Mouse (Mus musculus): ENCODE measurements around the gene Olfr548-ps1. TPM values are rescaled to one million over a fixed set of nuclear protein-coding genes. Genes with fewer than 3 reads are reported as not detected.
"Not testable (repeated sequence)": the region's sequence is repeated elsewhere in the genome, so short reads cannot be mapped to it uniquely, and the experiment has no call there.

The Olfr548-ps1 gene
- not detected in 2 replicates for polyA plus RNA-seq (2014; fragmentation: Nextera tagmentation; extraction: Ambion mirVana)

GRCm38 (mm10) chr7:102540596-102540995 is at the start of gene Olfr548-ps1:
Olfr548-ps1 (plus strand) TSS chr7:102540896.
- 93% methylated on average over 2 of the region's 2 CpGs for WGBS
- ATAC-seq (ENCODE audit: low read depth): no peak

GRCm38 (mm10) chr7:102494416-102494815 is 46.3 kb upstream of the Olfr548-ps1 start:
- not testable (repeated sequence) for H3K4me1 ChIP-seq (ENCODE audit: control insufficient read depth, insufficient read depth, low read length)

More at GRCm38 (mm10) chr7:102540596-102540995, at the start of gene Olfr548-ps1:
- no peaks in the 10 kb centered on the region for H3K27me3 ChIP-seq (ENCODE audit: control insufficient read depth, insufficient read depth, low read length)
- no peak within 1 kb of the TSS for H3K4me2 ChIP-seq (ENCODE audit: low read depth, low read length)
- H3K4me1 ChIP-seq (ENCODE audit: control insufficient read depth, insufficient read depth, low read length): no peaks in the 10 kb centered on the region
- H3K4me3 ChIP-seq (ENCODE audit: low read depth, low read length): no peak within 1 kb of the TSS
- H3K27ac ChIP-seq (ENCODE audit: low read depth, low read length): no peak within 1 kb of the TSS
- no peaks in the 10 kb centered on the region for H3K9me3 ChIP-seq (ENCODE audit: control insufficient read depth, low read length)
- no peak within 1 kb of the TSS for H3K9ac ChIP-seq (replicated peaks; ENCODE audit: low read depth, low read length)
- H3K36me3 ChIP-seq (ENCODE audit: control insufficient read depth, insufficient read depth, low read length): no peaks in the 10 kb centered on the region

GRCm38 (mm10) chr7:102499473-102499872 is 41.2 kb upstream of the Olfr548-ps1 start, which contains the start of gene Olfr545:
Olfr545 (minus strand) TSS chr7:102499573.
- Histone ChIP-seq H3K4me3 (ENCODE audit: low read depth, low read length) (no peak within 1 kb of the TSS), H3K4me1 (ENCODE audit: control insufficient read depth, insufficient read depth, low read length) (no peaks in the 10 kb centered on the region), H3K27ac (ENCODE audit: low read depth, low read length) (no peak within 1 kb of the TSS), H3K36me3 (ENCODE audit: control insufficient read depth, insufficient read depth, low read length) (no peaks in the 10 kb centered on the region), H3K9me3 (ENCODE audit: control insufficient read depth, low read length) (no peaks in the 10 kb centered on the region), H3K9ac (replicated peaks; ENCODE audit: low read depth, low read length) (no peak within 1 kb of the TSS), H3K4me2 (ENCODE audit: low read depth, low read length) (no peak within 1 kb of the TSS), H3K27me3 (ENCODE audit: control insufficient read depth, insufficient read depth, low read length) (no peaks in the 10 kb centered on the region)
- ATAC-seq (ENCODE audit: low read depth): no peak
- WGBS: 77% methylated on average over 3 of the region's 3 CpGs

More at GRCm38 (mm10) chr7:102494416-102494815, 46.3 kb upstream of the Olfr548-ps1 start:
- H3K27ac ChIP-seq (ENCODE audit: low read depth, low read length); H3K27me3 ChIP-seq (ENCODE audit: control insufficient read depth, insufficient read depth, low read length); H3K9me3 ChIP-seq (ENCODE audit: control insufficient read depth, low read length); H3K36me3 ChIP-seq (ENCODE audit: control insufficient read depth, insufficient read depth, low read length); H3K4me3 ChIP-seq (ENCODE audit: low read depth, low read length); H3K4me2 ChIP-seq (ENCODE audit: low read depth, low read length); ATAC-seq (ENCODE audit: low read depth); H3K9ac ChIP-seq (replicated peaks; ENCODE audit: low read depth, low read length): not testable (repeated sequence)
- WGBS: 55% methylated on average over 7 of the region's 7 CpGs

GRCm38 (mm10) chr7:102501986-102502385 is 38.7 kb upstream of the Olfr548-ps1 start:
- no peak overlapping the region for H3K9ac ChIP-seq (replicated peaks; ENCODE audit: low read depth, low read length)
- 80% methylated on average over 5 of the region's 5 CpGs for WGBS
- H3K36me3 ChIP-seq (ENCODE audit: control insufficient read depth, insufficient read depth, low read length): no peaks in the 10 kb centered on the region
- H3K4me2 ChIP-seq (ENCODE audit: low read depth, low read length): no peak overlapping the region
- no peaks in the 10 kb centered on the region for H3K4me1 ChIP-seq (ENCODE audit: control insufficient read depth, insufficient read depth, low read length)
- no peaks in the 10 kb centered on the region for H3K27me3 ChIP-seq (ENCODE audit: control insufficient read depth, insufficient read depth, low read length)
- H3K9me3 ChIP-seq (ENCODE audit: control insufficient read depth, low read length): no peaks in the 10 kb centered on the region
- no peak overlapping the region for H3K4me3 ChIP-seq (ENCODE audit: low read depth, low read length)
- ATAC-seq (ENCODE audit: low read depth): no peak
- H3K27ac ChIP-seq (ENCODE audit: low read depth, low read length): no peak overlapping the region

GRCm38 (mm10) chr7:102506848-102507247 is 33.8 kb upstream of the Olfr548-ps1 start:
- H3K27me3 ChIP-seq (ENCODE audit: control insufficient read depth, insufficient read depth, low read length): no peaks in the 10 kb centered on the region
- no peak overlapping the region for H3K4me3 ChIP-seq (ENCODE audit: low read depth, low read length)
- peak; percentile 89 for ATAC-seq (ENCODE audit: low read depth)
- no peaks in the 10 kb centered on the region for H3K4me1 ChIP-seq (ENCODE audit: control insufficient read depth, insufficient read depth, low read length)
- no peaks in the 10 kb centered on the region for H3K36me3 ChIP-seq (ENCODE audit: control insufficient read depth, insufficient read depth, low read length)
- 53% methylated on average over 3 of the region's 3 CpGs for WGBS
- no peaks in the 10 kb centered on the region for H3K9me3 ChIP-seq (ENCODE audit: control insufficient read depth, low read length)
- no peak overlapping the region for H3K4me2 ChIP-seq (ENCODE audit: low read depth, low read length)
- H3K9ac ChIP-seq (replicated peaks; ENCODE audit: low read depth, low read length): no peak overlapping the region
- H3K27ac ChIP-seq (ENCODE audit: low read depth, low read length): no peak overlapping the region

GRCm38 (mm10) chr7:102508066-102508465 is 32.6 kb upstream of the Olfr548-ps1 start:
- H3K9me3 ChIP-seq (ENCODE audit: control insufficient read depth, low read length): no peaks in the 10 kb centered on the region
- H3K4me2 ChIP-seq (ENCODE audit: low read depth, low read length): no peak overlapping the region
- ATAC-seq (ENCODE audit: low read depth): no peak
- WGBS: 87% methylated on average over 9 of the region's 9 CpGs
- no peak overlapping the region for H3K4me3 ChIP-seq (ENCODE audit: low read depth, low read length)
- no peaks in the 10 kb centered on the region for H3K36me3 ChIP-seq (ENCODE audit: control insufficient read depth, insufficient read depth, low read length)
- H3K4me1 ChIP-seq (ENCODE audit: control insufficient read depth, insufficient read depth, low read length): no peaks in the 10 kb centered on the region
- H3K27me3 ChIP-seq (ENCODE audit: control insufficient read depth, insufficient read depth, low read length): no peaks in the 10 kb centered on the region; the same call in 1 of the 2 replicates
- H3K27ac ChIP-seq (ENCODE audit: low read depth, low read length): no peak overlapping the region
- no peak overlapping the region for H3K9ac ChIP-seq (replicated peaks; ENCODE audit: low read depth, low read length)

- WGBS: 91% methylated on average over 6 of the region's 6 CpGs
- Histone ChIP-seq H3K9ac (replicated peaks; ENCODE audit: low read depth, low read length) (no peak overlapping the region), H3K36me3 (ENCODE audit: control insufficient read depth, insufficient read depth, low read length) (no peaks in the 10 kb centered on the region), H3K4me1 (ENCODE audit: control insufficient read depth, insufficient read depth, low read length) (no peaks in the 10 kb centered on the region), H3K9me3 (ENCODE audit: control insufficient read depth, low read length) (no peaks in the 10 kb centered on the region), H3K27ac (ENCODE audit: low read depth, low read length) (no peak overlapping the region), H3K27me3 (ENCODE audit: control insufficient read depth, insufficient read depth, low read length) (no peaks in the 10 kb centered on the region; the same call in 1 of the 2 replicates), H3K4me2 (ENCODE audit: low read depth, low read length) (no peak overlapping the region), H3K4me3 (ENCODE audit: low read depth, low read length) (no peak overlapping the region)
- no peak for ATAC-seq (ENCODE audit: low read depth)
Observed at GRCm38 (mm10) chr7:102508666-102509065, 32.0 kb upstream of the Olfr548-ps1 start.

GRCm38 (mm10) chr7:102509726-102510125 is 31.0 kb upstream of the Olfr548-ps1 start:
- Histone ChIP-seq H3K4me1 (ENCODE audit: control insufficient read depth, insufficient read depth, low read length) (no peaks in the 10 kb centered on the region), H3K27ac (ENCODE audit: low read depth, low read length) (no peak overlapping the region), H3K36me3 (ENCODE audit: control insufficient read depth, insufficient read depth, low read length) (no peaks in the 10 kb centered on the region), H3K9ac (replicated peaks; ENCODE audit: low read depth, low read length) (no peak overlapping the region), H3K4me2 (ENCODE audit: low read depth, low read length) (no peak overlapping the region), H3K9me3 (ENCODE audit: control insufficient read depth, low read length) (no peaks in the 10 kb centered on the region), H3K27me3 (ENCODE audit: control insufficient read depth, insufficient read depth, low read length) (no peaks in the 10 kb centered on the region; the same call in 1 of the 2 replicates), H3K4me3 (ENCODE audit: low read depth, low read length) (no peak overlapping the region)
- WGBS: 67% methylated on average over 7 of the region's 7 CpGs
- ATAC-seq (ENCODE audit: low read depth): no peak

GRCm38 (mm10) chr7:102511927-102512326 is 28.8 kb upstream of the Olfr548-ps1 start:
- WGBS: 94% methylated on average over 10 of the region's 10 CpGs
- H3K4me1 ChIP-seq (ENCODE audit: control insufficient read depth, insufficient read depth, low read length): no peaks in the 10 kb centered on the region
- no peaks in the 10 kb centered on the region for H3K36me3 ChIP-seq (ENCODE audit: control insufficient read depth, insufficient read depth, low read length)
- H3K4me2 ChIP-seq (ENCODE audit: low read depth, low read length): no peak overlapping the region
- H3K27ac ChIP-seq (ENCODE audit: low read depth, low read length): no peak overlapping the region
- no peaks in the 10 kb centered on the region for H3K9me3 ChIP-seq (ENCODE audit: control insufficient read depth, low read length)
- ATAC-seq (ENCODE audit: low read depth): no peak
- no peaks in the 10 kb centered on the region; the same call in 1 of the 2 replicates for H3K27me3 ChIP-seq (ENCODE audit: control insufficient read depth, insufficient read depth, low read length)
- no peak overlapping the region for H3K4me3 ChIP-seq (ENCODE audit: low read depth, low read length)
- H3K9ac ChIP-seq (replicated peaks; ENCODE audit: low read depth, low read length): no peak overlapping the region

Data from neural tube, embryonic 14.5 days (tissue).